Mouse (Mus musculus): ENCODE measurements around the gene Pla1a.

DNA sequence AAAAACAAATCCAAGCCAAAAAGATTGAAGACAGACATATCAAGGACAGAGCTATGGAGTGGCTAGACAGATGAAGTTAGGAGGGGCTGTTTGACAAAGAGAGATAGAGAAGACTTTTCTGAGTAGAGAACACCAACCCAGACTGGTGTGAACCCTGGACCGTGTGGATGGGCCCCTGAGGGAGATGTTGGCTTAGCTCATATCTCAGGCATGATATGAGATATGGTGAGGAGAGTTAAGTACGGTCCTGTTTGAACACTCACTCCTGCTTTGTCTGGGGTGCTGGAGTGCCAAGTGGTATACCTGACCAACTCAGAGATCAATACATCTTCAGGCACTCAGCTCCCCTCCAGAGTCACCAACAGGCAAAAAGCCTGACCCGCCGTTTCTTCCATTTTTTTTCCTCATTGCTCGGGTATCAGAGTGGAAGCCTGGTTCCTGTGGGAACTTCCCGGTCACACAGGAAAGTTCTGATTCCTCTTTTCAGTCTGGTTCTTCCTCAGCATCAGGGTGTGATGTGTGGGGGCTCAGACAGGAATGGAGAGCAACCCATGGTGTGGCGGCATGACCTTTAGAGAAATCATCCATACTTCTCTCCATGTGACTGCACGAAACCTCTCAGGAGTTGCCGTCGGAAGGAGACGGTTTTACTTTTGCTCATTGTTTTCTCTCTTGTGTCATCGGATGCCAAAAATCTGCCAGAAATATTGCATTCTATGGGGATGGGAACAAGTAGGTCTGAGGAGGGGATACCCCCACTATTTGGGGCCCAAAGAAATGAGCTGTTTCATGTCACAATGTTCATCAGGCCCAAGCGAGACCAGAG, 34.4 kb upstream of the Pla1a start:
- TF ChIP-seq CTCF (IDR thresholded peaks at IDR 0.05; ENCODE audit: low read depth, low read length) = no peak
- no peak for TF ChIP-seq POLR2A (IDR thresholded peaks at IDR 0.05; ENCODE audit: borderline replicate concordance, low read depth, low read length)

Measured in bone marrow macrophage, adult 2 months (primary cell).